Mouse (Mus musculus): ENCODE results near the gene Adh4.

GRCm38 (mm10) chr3:138442612-138443464 lies 27.6 kb downstream of the Adh4 start, which contains the start of gene Adh5:
- TF ChIP-seq CTCF (IDR thresholded peaks at IDR 0.05; ENCODE audit: low read depth, low read length), result no peak
- no peak for TF ChIP-seq POLR2AphosphoS5 (IDR thresholded peaks at IDR 0.05; ENCODE audit: insufficient replicate concordance, low read depth, low read length)
